Mouse (Mus musculus) bone marrow macrophage, adult 2 months (primary cell): ENCODE measurements around the gene Vmn1r149. TPM values are rescaled to one million over a fixed set of nuclear protein-coding genes. Genes with fewer than 3 reads are reported as not detected.
"Not testable (repeated sequence)": the region's sequence is repeated elsewhere in the genome, so short reads cannot be mapped to it uniquely, and the experiment has no call there.

Experiments used
- H3K27ac ChIP-seq: 2 replicates; pipeline ENCODE4 v1.5.1; 2012; ENCODE audit warnings: low read depth, low read length; ENCODE audit not compliant: insufficient read depth
- H3K4me1 ChIP-seq: 2 replicates; pipeline ENCODE4 v1.6.1; 2012; ENCODE audit warnings: low read length; ENCODE audit not compliant: control insufficient read depth, insufficient read depth
- H3K4me3 ChIP-seq: 2 replicates; pipeline ENCODE4 v1.5.1; 2012; ENCODE audit warnings: mild to moderate bottlenecking, low read length, moderate library complexity; ENCODE audit not compliant: insufficient read depth
- polyA plus RNA-seq: library from polyadenylated mRNA; stranded (reverse); fragments of >200 nt; gene quantifications from 2 replicates; pipeline ENCODE4 v1.2.4, GENCODE M21; 2012; ENCODE audit not compliant: missing spikeins, insufficient read depth, insufficient read length

Gene Vmn1r149
- polyA plus RNA-seq, result not detected in 2 replicates

- H3K4me1 ChIP-seq, H3K27ac ChIP-seq, H3K4me3 ChIP-seq: not testable (repeated sequence)
Measured at GRCm38 (mm10) chr7:22438129-22438528, at the start of gene Vmn1r149. Vmn1r149 (minus strand) TSS chr7:22438229.

- not testable (repeated sequence) for H3K4me3 ChIP-seq, H3K27ac ChIP-seq, H3K4me1 ChIP-seq
Measured at GRCm38 (mm10) chr7:22463975-22464374, 25.9 kb upstream of the Vmn1r149 start, which contains the start of gene Gm10665. Gm10665 (minus strand) TSS chr7:22464075.

GRCm38 (mm10) chr7:22413283-22413682 is 24.7 kb downstream of the Vmn1r149 start, which contains the start of gene Vmn1r148:
Vmn1r148 (plus strand) TSS chr7:22413583.
- H3K4me3 ChIP-seq, H3K27ac ChIP-seq, H3K4me1 ChIP-seq: not testable (repeated sequence)

Other genes starting within 250 kb of the Vmn1r149 start
- gene Vmn1r143, start 248.9 kb downstream of the Vmn1r149 start, polyA plus RNA-seq, result not detected in 2 replicates
- gene Gm8653, start 237.0 kb downstream of the Vmn1r149 start, polyA plus RNA-seq, result not detected in 2 replicates
- not detected in 2 replicates for gene Gm8453, start 208.7 kb downstream of the Vmn1r149 start, polyA plus RNA-seq
- not detected in 2 replicates for gene Gm4187, start 108.5 kb downstream of the Vmn1r149 start, polyA plus RNA-seq
- gene Gm8660, start 67.2 kb downstream of the Vmn1r149 start, polyA plus RNA-seq, result not detected in 2 replicates
- not detected in 2 replicates for gene Vmn1r148, start 24.6 kb downstream of the Vmn1r149 start, polyA plus RNA-seq
- not detected in 2 replicates for gene Gm10665, start 25.8 kb upstream of the Vmn1r149 start, polyA plus RNA-seq
- not detected in 2 replicates for gene Vmn1r151, start 61.4 kb upstream of the Vmn1r149 start, polyA plus RNA-seq
- gene Vmn1r152, start 84.7 kb upstream of the Vmn1r149 start, polyA plus RNA-seq, result not detected in 2 replicates
- gene Gm8677, start 96.7 kb upstream of the Vmn1r149 start, polyA plus RNA-seq, result not detected in 2 replicates
- gene Gm4201, start 127.1 kb upstream of the Vmn1r149 start, polyA plus RNA-seq, result not detected in 2 replicates
- gene Gm4565, start 149.9 kb upstream of the Vmn1r149 start, polyA plus RNA-seq, result not detected in 2 replicates
- gene Vmn1r155, start 219.8 kb upstream of the Vmn1r149 start, polyA plus RNA-seq, result not detected in 2 replicates